Mouse (Mus musculus): ENCODE data around the gene Spata21.

Gene Spata21

DNA sequence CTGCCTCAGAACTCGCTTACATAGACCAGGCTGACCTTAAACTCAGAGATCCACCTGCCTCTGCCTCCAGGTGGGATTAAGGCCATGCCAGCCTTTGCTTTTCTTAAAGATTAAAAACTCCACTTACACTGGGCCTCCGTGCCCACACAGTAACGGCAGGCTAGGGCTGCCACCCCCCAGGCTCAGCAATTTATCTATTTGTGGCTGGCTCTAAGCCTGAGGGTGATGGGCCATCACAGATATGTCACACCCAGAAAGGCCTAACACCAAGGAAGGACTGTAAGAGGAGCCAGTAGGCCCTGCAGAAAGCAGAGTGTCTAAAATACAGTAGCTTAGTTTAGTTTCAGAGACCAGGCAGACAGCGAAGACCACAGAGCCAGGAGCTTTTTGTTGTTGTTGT is 14.0 kb upstream of the Spata21 start:
- DNase-seq (ENCODE audit: low spot score in 2 of 2), result no peak

DNA sequence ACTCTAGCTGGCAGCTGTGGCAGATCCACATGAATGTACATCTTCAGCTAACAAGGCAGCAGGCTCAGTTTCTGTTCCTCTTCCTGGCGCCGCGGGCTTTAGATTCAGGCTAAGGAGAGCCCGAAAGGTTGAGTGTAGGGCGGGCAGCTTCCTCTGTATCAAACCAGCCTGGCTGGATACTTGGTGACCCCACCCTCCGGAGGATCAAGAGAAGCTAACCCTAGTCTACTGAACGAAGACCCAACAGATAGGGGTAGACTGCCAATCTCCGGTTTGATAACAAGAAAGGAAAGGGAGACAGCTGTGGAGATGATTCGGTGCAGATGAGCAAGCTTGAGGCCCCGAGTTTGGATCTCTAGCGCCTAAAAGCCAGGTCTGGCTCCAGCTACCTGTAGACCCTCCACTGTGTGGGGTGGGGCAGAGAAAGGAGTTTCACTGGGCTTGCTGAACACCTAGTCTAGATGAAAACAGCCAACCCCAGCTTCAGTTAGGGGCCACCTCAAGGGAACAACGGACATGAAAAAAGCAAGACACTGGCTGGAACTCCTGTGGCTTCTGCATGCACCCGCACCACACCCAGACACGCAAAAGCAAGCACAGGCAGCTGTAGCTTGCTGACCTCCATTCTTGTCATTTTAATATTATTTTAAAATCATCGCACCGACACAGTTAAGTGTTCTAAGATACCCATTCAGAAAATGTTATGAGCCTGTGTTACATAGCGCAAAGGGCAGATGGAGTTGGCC is 11.2 kb upstream of the Spata21 start:
- DNase-seq (ENCODE audit: low spot score in 2 of 2), result no peak

DNA sequence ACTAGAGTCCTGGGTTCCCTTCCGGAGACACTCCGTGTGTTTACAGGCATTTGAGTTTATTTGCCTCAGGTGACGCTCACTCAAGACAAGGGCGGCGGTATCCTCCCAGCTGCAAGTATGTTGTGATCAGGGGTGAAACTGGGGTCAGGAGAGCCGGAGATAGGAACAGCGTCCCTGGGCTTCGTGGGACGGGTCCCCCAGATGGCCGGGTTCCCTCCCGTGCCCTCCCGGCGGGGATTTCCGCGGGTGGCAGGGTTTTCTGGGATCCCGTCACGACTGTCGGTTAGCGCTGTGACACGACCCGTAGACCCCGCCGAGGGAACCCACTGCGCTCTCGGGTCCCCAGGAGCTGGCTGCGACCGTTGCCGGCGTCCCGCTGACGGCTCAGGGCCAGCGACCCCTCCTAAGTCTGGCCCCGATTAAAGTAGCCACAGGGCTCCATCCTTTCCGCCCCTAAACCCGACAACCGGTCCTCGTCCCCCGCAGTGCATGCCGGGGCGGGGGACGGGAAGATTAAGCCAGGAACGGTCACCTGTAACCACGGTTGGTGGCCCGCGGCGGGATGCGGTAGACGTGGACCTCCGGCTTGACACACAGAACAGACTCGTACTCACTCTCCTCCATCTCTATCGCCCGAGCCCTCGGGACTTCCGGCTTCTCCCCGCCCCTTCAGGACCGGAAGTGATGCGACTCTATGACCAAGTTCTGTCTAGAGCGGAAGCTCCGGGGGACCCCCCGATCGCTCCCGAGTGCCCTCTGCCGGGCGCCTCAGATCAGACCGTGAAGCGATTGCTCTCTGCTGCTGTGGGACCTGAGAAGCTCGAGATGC is 10.2 kb upstream of the Spata21 start, which contains the start of gene Necap2:
TSS of gene Necap2 (minus strand) at position 677 of the 829 bp plus-strand sequence.
- DNase-seq (ENCODE audit: low spot score in 2 of 2), result peak; percentile 89 to 91

DNA sequence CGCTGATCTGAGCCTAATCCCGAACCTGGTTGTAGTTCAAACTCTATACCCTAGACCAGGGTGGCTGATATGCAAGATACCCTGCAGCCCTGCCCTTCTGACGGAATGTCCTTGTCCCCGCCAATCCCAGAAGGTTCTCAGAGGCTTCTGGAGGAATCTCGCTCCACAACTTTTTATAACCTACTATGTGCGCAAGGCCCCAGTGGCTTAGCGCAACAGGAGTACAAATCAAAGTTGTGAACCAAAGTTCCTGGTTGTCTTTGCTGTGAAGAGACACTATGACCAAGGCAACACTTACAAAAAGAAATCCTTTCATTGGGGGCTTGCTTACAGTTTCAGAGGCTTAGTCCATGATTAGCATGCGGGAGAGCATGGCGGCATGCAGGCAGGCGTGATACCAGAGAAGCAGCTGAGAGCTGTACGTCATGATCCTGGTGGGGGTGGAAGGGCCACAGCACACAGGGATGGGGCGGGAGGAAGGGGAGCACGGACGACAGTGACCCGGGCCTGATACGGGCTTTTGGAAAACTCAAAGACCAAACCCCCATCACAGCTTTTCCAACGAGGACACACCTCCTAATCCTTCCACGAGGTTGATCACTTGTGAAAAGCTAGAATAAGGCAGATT is 9.5 kb upstream of the Spata21 start:
- DNase-seq (ENCODE audit: low spot score in 2 of 2), result no peak

DNA sequence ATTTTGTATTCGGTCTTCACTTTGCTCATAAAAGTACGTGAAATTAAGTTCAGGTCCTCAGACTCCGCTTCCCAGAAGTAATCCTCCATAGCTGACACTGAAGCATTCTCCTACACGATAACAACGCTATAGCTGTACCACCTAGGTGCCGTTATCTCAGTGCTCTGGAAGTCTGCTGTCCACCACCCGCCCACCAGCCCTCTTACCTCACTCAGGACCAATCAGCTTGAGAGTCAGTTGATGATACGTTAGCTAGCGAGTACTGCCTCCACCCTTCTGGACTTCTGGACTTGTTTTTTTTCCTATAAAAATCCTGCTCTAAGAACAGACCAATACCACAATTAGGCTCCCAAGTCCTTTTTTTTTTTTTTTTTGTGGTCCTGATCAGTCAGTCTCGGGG is 1.3 kb upstream of the Spata21 start:
- DNase-seq (ENCODE audit: low spot score in 2 of 2), result no peak

DNA sequence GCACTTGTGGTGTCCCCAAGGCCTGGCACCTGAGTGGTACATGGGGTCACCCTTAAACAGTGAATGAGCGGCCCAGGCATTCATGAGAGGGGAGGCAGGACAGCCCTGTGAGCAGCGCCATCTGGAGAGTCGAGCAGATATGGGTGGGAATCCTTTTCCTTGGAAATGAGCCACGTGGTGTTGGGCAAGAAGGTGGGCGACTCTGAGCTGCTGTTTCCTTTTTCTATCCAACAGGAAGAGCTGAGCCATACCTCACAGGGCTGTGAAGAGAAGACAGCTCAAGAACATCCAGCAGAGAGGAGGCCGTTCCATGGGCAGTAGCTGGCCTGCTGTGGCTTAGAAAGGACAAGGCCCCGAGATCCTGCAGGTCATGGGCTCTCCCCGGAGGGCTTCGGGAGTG is 581 bp downstream of the Spata21 start:
- no peak for DNase-seq (ENCODE audit: low spot score in 2 of 2)

DNA sequence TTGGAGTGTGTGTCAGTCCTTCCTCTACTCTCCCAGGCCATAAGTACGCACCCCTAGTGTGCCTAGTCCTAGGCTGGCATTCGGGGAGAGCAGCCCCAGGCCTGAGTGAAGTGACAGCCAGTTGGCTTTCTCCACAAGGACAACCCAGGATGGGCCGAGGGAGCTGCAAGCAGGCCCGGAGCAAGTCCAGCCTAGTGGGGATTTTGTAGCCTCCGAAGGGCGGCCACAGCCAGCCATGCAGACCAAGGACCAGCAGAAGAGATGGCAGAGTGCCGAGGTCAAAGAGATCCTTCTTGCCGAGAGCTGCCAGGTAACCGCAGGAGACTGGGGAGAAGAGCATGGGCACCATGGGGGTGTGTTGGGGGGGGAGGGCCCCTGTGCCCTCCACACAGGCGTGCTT is 6.9 kb downstream of the Spata21 start:
- no peak for DNase-seq (ENCODE audit: low spot score in 2 of 2)

DNA sequence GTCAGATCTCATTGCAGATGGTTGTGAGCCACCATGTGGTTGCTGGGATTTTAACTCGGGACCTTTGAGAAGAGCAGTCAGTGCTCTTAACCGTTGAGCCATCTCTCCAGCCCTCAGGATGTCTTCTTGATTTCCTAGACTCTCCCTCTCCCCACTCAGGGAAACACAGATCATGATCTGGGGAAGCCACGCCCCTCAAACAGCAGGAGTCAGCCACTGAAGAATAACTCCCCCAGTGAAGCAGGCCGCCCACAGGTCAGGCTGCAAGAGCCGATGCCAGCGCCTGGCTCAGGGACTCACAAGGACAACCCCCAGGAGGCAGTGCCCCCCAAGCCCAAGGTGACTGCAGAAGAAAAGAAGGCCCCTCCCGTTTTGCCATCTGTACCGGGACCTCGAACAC is 8.6 kb downstream of the Spata21 start:
- DNase-seq (ENCODE audit: low spot score in 2 of 2), result no peak

DNA sequence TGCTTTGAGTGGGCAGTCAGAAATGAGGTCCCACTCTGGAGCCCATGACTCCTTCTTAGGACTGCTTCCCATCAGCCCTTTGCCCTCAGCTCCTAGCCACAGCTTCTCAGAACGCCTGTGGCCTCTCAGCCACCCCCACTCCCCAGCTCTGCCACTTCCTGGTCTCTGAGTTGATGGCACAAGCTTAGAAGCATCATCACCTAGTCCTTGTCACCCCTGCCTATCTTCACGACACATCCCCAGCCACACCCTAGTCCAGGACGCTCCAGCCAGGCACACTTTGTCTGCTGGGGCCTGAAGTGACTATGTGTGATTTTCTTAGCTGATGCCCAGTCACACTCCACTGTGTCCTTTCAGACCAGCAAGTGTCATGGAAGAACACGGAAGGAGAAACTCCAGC is 10.8 kb downstream of the Spata21 start:
- DNase-seq (ENCODE audit: low spot score in 2 of 2), result no peak

DNA sequence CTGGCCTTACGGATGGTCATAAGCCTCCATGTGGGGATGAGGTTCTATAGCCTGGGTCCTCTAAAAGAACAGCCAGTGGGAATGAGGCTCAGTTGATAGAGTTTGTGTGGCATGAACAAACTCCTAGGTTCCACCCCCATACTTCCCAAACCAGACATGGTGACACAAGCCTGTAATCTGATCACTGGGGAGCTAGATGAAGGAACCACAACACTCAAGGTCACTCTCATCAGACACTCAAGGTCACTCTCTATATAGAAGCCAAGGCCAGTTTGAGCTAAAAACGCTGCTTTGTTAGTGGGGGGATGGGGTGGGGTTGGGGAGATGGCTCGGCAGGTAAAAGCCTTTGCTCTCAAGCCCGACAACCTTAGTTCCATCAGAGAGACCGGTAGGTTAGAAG is 11.8 kb downstream of the Spata21 start:
- no peak for DNase-seq (ENCODE audit: low spot score in 2 of 2)

DNA sequence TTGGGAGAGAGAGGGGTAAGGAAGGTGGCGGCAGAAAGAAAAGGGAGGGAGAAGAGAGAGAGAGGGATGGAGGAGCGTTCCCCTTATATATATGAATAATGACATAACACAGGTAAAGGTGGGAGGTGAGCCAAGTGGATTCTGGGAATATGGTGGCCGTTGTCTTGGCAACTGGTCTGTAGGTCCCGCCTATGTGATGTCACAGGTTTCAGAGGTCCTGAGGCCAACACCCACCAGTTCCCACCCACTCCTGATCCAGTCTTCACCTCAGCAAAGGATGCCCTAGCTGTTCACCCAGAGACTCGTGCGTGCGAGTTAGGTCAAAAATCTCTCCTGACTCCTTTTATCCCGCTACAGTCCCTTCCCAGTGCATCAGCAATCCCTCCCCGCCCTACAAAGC is 13.2 kb downstream of the Spata21 start:
- DNase-seq (ENCODE audit: low spot score in 2 of 2), result no peak

DNA sequence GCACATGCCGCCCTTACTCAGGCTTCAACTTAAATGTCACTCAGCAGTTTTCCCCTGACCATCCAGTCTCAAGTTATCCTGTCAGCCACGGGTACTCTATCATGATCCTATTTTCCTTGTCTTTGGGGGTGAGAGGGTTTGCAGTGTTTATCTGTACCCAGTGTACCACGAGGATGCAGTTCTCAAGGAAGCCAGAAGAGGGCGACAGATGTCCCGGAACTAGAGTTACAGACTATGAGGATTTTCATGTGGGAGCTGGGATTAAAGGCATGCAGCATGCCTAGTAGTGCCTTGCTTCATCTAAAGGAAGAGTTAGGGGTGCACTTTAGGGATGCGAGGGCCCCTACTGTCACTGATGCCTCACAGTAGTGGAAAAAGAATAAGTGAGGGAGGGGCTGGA is 13.7 kb downstream of the Spata21 start:
- no peak for DNase-seq (ENCODE audit: low spot score in 2 of 2)

DNA sequence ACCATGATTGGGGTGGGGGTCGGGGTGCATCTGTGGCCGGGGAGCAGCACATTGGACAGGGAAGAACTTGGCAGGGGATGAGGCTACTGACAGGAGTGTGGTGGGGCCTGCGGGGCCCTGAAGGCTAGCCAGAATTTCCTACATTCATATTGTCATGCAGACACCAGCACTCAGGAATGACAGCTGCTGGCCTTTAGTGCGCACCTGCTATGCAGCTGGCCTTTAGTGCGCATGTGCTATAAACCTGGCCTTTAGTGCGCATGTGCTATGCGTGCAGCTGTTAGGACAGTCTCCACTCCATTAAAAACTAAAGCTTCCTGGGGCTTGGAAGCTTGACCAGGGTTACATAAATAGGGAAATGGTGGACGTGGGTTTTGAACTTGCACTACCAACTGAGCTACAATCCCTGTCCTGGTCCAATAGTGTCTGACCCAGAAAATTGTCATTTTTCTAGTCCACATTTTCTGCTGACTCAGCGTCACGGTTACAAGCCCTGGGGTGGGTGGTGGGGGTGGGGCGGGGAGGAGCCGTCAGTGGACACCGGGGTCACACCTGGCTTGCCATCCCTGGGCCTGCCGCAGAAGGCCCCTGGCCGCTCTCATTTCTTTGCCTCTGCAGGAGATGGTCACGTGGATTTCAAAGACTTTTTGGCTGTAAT is 18.5 kb downstream of the Spata21 start:
- no peak for DNase-seq (ENCODE audit: low spot score in 2 of 2)

DNA sequence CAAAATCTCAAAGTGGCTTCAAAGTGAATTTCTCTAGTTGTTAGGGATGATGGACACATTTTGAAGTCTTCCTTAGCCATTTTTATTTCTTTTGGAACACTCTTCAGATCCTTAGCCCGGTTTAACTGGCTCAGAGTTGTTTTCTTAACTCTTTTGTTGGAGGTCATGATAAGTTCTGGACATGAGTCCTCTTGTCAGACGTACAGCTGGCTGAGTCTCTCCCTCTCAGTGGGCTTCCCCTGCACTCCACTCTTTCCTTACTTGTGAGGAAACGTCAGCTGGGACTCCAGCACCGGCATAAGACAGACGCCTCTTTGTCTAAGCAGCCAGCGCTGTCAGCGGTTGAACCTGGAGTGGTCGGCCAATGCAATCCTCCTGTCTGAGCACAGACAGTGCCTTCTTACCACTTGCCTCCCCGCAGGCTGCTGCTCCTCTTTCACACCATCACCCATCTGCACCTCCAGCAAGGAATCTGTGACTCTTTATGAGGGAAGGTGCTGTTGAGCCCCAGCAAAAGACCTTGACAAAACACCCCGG is 20.1 kb downstream of the Spata21 start:
- DNase-seq (ENCODE audit: low spot score in 2 of 2), result no peak

DNA sequence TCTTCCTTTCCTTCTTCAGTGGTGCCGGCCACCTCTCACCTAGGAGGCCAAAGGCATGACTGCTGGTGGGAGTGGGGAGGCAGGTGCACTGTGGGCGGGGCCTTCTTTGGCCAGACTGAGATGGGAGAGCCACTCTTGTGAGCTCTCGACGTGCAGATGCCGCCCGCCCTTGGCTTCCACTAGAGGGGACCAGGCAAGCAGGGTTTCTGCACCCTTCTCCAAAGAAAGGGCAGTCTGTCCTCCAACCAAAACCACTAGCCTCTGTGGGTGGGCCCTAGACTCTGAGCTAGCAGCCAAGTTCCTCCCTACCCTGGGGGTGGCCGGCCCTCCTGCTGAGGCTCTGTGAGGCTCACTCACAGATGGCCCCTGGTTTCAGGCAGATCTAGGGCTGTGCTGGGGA is 25.7 kb downstream of the Spata21 start:
- no peak for DNase-seq (ENCODE audit: low spot score in 2 of 2)

DNA sequence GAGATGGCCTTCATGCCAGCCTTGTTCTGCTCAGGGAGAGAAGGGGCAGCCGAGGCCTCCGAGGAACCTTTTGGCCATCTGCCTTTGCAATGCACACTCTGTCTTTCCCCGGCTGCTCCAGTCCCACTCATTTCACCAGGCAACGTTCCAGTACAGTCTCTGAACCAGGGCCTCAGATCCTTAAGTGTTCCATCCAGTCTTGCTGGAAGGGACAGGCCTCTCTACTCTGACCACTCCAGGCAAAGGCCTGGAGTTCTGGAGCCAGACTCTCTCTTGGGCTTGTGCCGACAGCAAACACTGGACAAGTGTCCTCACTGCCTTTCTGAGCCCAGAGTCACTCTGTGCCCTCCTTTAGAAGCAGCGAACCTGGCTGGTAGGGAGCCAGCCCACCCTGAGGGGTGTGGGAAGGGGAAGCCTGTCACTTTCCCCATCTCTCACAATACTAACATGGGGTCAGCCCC is 26.4 kb downstream of the Spata21 start:
- DNase-seq (ENCODE audit: low spot score in 2 of 2), result no peak

DNA sequence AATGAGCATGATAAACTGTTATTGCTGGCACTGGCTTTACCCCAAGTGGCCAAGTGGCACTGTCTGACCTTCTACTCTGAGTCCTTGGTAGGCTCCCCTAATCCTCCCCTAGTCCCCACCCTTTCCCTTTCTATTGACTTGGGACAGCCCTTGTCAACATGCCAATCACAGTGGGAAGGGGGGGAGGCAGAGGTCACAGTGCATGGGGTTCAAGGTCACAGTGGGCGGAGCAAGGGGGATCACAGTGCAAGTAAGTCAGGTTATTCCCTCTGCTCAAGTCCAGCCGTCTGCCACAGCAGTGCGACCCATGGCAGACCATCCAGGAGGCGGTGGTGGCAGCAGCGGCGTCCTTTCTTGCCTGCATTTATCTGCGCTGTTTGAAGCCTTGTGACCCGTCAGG is 27.3 kb downstream of the Spata21 start:
- DNase-seq (ENCODE audit: low spot score in 2 of 2), result no peak

DNA sequence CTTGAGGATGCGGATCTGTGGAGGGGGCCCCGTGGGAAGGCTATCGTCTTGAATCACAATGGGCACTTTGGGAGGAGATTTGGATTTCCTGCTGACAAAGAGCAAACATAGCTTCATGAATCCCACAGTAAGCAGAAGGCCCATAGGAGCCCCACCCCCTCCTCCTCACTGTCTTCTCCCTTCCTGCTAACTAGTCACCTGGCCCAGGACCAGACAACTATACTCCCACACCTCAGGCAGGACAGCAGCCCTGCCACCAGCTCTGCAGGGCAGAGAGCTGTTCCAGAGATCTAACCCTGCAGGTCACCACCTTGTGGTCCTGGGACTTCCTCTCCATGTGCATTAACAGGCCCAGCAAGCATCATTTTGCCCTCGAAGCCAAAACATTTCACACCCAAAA is 30.6 kb downstream of the Spata21 start:
- DNase-seq (ENCODE audit: low spot score in 2 of 2), result no peak

DNA sequence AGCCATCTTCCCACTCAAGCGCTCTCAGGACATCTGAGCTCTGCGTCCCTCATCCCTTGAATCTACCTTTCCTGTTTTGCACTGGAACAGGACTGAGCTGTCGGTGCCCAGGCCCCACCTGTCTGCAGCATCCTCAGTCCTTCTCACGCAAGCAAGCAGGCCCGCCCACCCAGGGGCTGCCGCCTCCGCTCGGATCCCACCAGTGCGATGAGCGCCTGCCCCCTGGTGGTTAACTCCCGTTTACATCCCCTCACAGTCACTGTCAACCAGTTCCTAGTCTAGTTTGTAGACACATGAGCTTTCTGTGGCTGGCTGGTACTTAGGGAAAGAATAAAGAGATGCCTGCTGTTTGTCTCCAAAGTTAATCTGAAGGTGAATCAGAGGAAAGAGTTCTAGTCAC is 32.6 kb downstream of the Spata21 start:
- no peak for DNase-seq (ENCODE audit: low spot score in 2 of 2)

DNA sequence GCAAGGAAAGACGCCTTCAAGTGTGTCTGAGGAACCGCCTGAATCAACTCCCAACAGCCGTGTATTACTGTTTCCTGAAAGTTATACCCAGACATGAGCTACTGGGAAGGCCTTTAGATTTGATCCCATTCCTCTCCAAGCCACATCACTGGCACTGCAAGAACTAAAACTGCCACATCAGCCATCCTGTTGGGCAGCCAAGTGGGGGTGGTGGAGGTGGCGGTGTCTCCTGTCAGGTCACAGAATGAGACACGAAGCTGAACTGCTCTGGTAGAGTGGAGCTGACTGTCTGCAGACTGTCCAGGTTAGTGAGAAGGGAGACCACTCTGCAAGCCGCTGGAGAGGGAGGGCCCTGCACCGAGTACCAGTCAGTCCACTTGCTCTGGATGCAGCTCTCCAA is 34.5 kb downstream of the Spata21 start:
- DNase-seq (ENCODE audit: low spot score in 2 of 2), result no peak

DNA sequence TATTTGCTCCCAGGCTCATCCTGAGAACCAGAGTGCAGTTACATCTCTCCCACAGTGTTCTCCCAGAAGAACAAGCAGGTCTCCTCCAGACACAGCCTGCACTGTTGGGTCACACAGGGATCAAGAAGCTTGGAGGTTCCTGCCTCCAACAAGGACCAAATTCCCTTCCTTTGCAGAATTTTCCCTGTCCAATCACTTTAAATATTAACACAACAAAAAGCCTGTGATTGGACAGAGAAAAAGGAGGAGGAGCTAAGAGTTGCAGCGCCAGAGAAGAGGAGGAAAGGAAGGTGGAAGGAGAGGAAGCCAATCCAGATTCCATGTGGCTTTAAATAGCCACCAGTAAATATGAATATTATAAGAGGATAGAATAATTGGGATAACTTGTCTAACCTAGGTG is 34.9 kb downstream of the Spata21 start:
- no peak for DNase-seq (ENCODE audit: low spot score in 2 of 2)

DNA sequence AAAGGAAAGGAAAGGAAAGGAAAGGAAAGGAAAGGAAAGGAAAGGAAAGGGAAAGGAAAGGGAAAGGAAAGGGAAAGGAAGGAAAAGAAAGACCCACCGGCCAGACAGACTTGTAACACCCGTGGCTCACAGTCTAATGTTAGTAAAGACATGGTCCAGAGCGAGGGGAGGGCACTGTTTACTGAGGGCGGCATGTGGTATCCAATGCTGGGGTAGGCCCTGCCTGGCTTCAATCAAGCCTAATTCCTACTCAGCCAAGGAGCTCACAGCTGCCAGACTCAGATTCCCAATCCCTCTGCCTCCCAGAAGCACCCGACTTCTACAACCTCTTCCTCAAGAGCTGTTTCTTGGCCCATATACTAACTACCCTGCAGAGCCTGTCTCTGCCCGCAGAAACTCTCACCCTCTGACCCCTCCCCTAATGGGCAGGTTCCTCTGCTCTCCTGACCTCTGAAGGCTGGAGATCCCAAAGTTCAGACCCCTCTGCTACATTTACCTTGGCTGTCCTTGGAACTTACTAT is 41.1 kb downstream of the Spata21 start:
- DNase-seq (ENCODE audit: low spot score in 2 of 2), result no peak

All from urinary bladder, adult 18-20 months (tissue).